Mouse (Mus musculus): ENCODE results near the gene Sox8. TPM values are rescaled to one million over a fixed set of nuclear protein-coding genes. Genes with fewer than 3 reads are reported as not detected.

Gene Sox8
- polyA plus RNA-seq, 1 experiment from 2014 or later = 1.4 TPM

DNA sequence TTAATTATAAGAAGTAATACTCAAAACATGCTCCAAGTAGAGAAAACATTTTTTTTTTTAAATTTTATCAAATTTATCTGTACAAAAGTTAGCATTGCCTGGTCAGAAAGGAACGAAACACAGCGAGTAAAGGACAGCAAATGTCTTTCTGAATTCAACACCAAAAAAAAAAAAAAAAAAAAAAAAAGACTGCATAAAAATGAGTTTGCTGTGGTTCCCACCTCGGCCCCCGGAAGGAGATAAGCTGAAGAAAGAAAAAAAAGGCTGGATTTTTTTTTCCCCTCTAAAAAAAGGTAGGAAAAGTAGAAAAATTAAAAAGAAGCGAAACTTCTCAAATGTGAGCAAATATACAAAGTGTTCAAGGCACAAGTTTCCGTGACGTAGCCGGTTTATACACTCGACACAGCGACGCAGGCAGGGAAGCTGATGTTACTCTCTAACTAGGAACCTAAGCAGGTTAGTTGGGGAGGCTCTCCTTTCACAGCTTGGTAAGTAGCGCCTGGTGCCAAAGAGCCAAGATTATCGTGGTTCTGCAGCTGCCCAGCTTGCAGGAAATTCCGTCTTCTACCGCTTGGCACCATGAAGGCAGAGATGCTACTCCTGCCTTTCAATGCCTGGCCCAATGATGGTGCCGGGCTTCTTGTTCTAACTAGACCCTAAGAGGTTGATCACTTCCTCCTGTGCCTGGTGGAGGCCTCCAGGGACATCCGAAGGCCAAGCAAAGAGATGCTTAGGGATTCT lies 4.5 kb downstream of the Sox8 start:
- H3K36me3 ChIP-seq (ENCODE audit: control insufficient read depth, insufficient read depth, low read length) = no peaks in the 10 kb centered on the region
- no peak for TF ChIP-seq CTCF (IDR thresholded peaks at IDR 0.05; ENCODE audit: low read depth)
- no peak for TF ChIP-seq EP300 (optimal IDR thresholded peaks at IDR 0.05)
- H3K4me3 ChIP-seq (ENCODE audit: low read depth, low read length) = no peak overlapping the region
- no peak for DNase-seq (ENCODE audit: low spot score)
- no peak overlapping the region for H3K27ac ChIP-seq (replicated peaks)
- H3K4me2 ChIP-seq (replicated peaks; ENCODE audit: low read depth) = no peak overlapping the region
- no peaks in the 10 kb centered on the region for H3K9me3 ChIP-seq (ENCODE audit: control insufficient read depth, low read length)
- no peak overlapping the region for H3K9ac ChIP-seq (ENCODE audit: low read length)
- ATAC-seq (ENCODE audit: low FRiP score, low TSS enrichment) = no peak
- 0 out of 2 replicates have a peak, but pooled peaks cover 3% of the 10 kb centered on the region for H3K4me1 ChIP-seq (replicated peaks; ENCODE audit: control insufficient read depth, insufficient read depth)
- WGBS = 76% methylated on average over 17 of the region's 17 CpGs
- H3K27me3 ChIP-seq (ENCODE audit: control insufficient read depth, insufficient read depth, low read length) = peaks cover 3% of the 10 kb centered on the region; the same call in 1 of the 2 replicates

DNA sequence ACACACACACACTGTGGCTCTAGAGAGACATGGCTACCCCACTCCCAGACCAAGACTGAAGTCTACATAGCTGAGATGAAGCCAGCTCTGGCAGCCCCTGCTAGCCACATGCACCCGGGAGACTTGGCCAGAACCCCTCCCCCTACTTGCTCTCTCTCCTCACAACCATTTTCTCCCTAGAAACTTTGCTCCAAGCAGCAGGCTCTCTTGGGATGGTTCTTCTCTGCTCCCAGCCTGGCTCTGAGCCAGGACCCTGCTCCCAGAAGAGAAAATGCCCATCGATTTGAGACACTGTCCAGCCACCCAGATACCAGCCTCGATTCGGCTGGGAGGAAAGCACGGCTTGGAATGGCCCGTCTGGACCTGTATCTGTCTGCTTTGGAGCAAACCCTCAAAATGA lies 5.2 kb downstream of the Sox8 start:
- H3K4me1 ChIP-seq (replicated peaks; ENCODE audit: control insufficient read depth, insufficient read depth) = 0 out of 2 replicates have a peak, but pooled peaks cover 1% of the 10 kb centered on the region
- 27% methylated on average over 6 of the region's 6 CpGs for WGBS
- H3K9me3 ChIP-seq (ENCODE audit: control insufficient read depth, low read length) = no peaks in the 10 kb centered on the region
- no peaks in the 10 kb centered on the region; the same call in 1 of the 2 replicates for H3K27me3 ChIP-seq (ENCODE audit: control insufficient read depth, insufficient read depth, low read length)
- H3K36me3 ChIP-seq (ENCODE audit: control insufficient read depth, insufficient read depth, low read length) = no peaks in the 10 kb centered on the region
- H3K4me2 ChIP-seq (replicated peaks; ENCODE audit: low read depth) = no peak overlapping the region
- H3K9ac ChIP-seq (ENCODE audit: low read length) = no peak overlapping the region
- TF ChIP-seq CTCF (IDR thresholded peaks at IDR 0.05; ENCODE audit: low read depth) = no peak
- no peak for TF ChIP-seq EP300 (optimal IDR thresholded peaks at IDR 0.05)
- DNase-seq (ENCODE audit: low spot score) (no peak), ATAC-seq (ENCODE audit: low FRiP score, low TSS enrichment) (peak; percentile 31; the same call in 1 of the 2 replicates)
- no peak overlapping the region; the same call in 1 of the 2 replicates for H3K27ac ChIP-seq (replicated peaks)
- H3K4me3 ChIP-seq (ENCODE audit: low read depth, low read length) = no peak overlapping the region

DNA sequence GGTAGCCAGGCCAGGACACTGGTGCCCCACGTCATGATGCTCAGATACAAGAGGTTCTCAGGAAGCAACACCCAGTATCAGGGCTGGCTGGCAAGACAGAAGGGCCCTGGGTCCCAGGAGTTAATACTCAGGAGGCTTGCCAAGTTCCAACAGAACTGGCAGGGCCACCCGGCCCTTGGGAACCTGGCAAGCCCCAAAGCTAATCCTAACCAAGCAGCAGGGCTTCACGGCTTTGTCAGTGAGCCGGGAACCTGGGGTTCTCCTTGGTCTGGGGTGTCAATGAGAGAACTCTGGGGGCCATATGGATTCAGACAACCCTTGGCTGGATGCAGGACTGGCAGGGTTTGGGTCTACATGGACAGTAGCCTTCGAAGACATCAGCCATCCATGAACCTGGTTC lies 6.0 kb downstream of the Sox8 start:
- no peak for DNase-seq (ENCODE audit: low spot score)
- no peak for TF ChIP-seq EP300 (optimal IDR thresholded peaks at IDR 0.05)
- no peak for TF ChIP-seq CTCF (IDR thresholded peaks at IDR 0.05; ENCODE audit: low read depth)

DNA sequence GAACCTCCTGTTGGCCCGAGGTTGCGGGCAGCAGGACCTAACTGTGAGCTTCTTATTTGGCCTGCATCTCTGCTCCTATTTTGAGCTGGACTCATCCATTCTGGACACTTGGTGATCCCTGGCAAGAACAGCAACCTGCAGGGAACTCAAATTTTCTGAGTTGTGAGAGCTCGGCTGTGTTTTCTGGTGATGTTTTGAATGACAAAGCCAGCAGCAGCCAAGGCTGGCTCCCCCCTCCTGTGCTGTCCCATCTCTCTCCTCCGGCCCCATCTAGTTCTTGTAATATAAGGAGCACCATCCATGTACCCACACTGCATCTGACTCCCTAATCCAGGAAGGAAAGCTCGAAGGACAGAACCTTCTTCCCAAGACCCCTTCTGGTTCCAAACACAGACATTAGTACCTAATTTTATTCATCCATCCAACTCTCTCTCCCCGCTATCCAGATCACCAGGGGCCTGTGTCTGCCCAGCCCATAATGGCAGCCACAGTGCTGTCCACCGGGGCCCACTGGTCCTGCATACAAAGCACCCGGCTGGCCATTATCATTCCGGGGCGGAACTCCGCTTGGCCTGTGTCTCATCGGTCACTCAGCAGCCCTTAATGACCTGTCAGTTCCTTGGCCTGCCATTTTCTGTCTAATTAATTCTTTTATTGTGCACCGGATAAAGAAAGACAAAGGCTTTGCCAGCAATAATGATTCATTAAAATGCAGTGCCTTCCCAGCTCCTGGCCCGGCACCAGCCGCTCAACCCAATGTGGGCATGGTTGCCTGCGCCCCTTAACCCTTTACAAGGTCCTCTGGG lies 9.1 kb downstream of the Sox8 start:
- Histone ChIP-seq H3K9ac (ENCODE audit: low read length) (no peak overlapping the region), H3K4me2 (replicated peaks; ENCODE audit: low read depth) (no peak overlapping the region), H3K27me3 (ENCODE audit: control insufficient read depth, insufficient read depth, low read length) (no peaks in the 10 kb centered on the region; the same call in 1 of the 2 replicates), H3K4me1 (replicated peaks; ENCODE audit: control insufficient read depth, insufficient read depth) (no peaks in the 10 kb centered on the region), H3K4me3 (ENCODE audit: low read depth, low read length) (no peak overlapping the region), H3K27ac (replicated peaks) (no peak overlapping the region), H3K9me3 (ENCODE audit: control insufficient read depth, low read length) (no peaks in the 10 kb centered on the region), H3K36me3 (ENCODE audit: control insufficient read depth, insufficient read depth, low read length) (no peaks in the 10 kb centered on the region)
- DNase-seq (ENCODE audit: low spot score) = no peak
- 80% methylated on average over 16 of the region's 16 CpGs for WGBS
- no peak for ATAC-seq (ENCODE audit: low FRiP score, low TSS enrichment)
- TF ChIP-seq EP300 (optimal IDR thresholded peaks at IDR 0.05) = no peak
- TF ChIP-seq CTCF (IDR thresholded peaks at IDR 0.05; ENCODE audit: low read depth) = no peak

More for the DNA sequence above, 6.0 kb downstream of the Sox8 start:
- Histone ChIP-seq H3K4me1 (replicated peaks; ENCODE audit: control insufficient read depth, insufficient read depth) (no peaks in the 10 kb centered on the region), H3K9me3 (ENCODE audit: control insufficient read depth, low read length) (no peaks in the 10 kb centered on the region), H3K27ac (replicated peaks) (no peak overlapping the region), H3K4me2 (replicated peaks; ENCODE audit: low read depth) (no peak overlapping the region), H3K4me3 (ENCODE audit: low read depth, low read length) (no peak overlapping the region), H3K9ac (ENCODE audit: low read length) (no peak overlapping the region), H3K36me3 (ENCODE audit: control insufficient read depth, insufficient read depth, low read length) (no peaks in the 10 kb centered on the region), H3K27me3 (ENCODE audit: control insufficient read depth, insufficient read depth, low read length) (no peaks in the 10 kb centered on the region; the same call in 1 of the 2 replicates)
- WGBS = 67% methylated on average over 5 of the region's 5 CpGs
- ATAC-seq (ENCODE audit: low FRiP score, low TSS enrichment) = no peak

DNA sequence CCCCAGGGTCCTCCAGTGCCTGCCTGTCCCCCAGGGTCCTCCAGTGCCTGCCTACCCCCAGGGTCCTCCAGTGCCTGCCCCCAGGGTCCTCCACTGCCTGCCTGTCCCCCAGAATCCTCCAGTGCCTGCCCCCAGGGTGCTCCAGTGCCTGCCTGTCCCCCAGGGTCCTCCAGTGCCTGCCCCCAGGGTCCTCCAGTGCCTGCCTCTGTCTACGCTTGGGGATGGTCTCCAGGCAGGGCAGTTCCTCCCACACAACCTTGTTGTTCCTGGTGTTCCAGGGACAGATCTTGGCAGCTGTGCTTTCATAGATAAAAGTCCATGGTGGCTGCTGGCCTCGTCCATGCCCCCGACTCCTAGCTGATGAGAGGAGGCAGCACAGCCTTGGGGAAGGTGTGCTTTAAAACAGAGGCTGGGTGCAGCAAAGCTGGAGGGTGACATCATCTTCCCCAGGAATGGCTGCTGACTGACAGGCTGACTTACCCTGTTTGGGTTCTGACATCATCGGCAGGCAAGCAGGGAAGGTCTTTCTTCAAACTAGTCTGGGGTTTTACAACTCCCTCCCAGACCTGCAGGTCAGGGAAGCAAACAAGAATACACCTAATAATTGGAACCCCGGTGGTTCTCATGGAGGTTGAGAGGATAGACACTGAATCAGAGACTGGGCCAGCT lies 9.8 kb downstream of the Sox8 start:
- ATAC-seq (ENCODE audit: low FRiP score, low TSS enrichment) (no peak), DNase-seq (ENCODE audit: low spot score) (no peak)
- Histone ChIP-seq H3K36me3 (ENCODE audit: control insufficient read depth, insufficient read depth, low read length) (no peaks in the 10 kb centered on the region), H3K27ac (replicated peaks) (no peak overlapping the region), H3K27me3 (ENCODE audit: control insufficient read depth, insufficient read depth, low read length) (no peaks in the 10 kb centered on the region; the same call in 1 of the 2 replicates), H3K4me2 (replicated peaks; ENCODE audit: low read depth) (no peak overlapping the region), H3K4me1 (replicated peaks; ENCODE audit: control insufficient read depth, insufficient read depth) (no peaks in the 10 kb centered on the region), H3K4me3 (ENCODE audit: low read depth, low read length) (no peak overlapping the region), H3K9me3 (ENCODE audit: control insufficient read depth, low read length) (no peaks in the 10 kb centered on the region), H3K9ac (ENCODE audit: low read length) (no peak overlapping the region)
- no peak for TF ChIP-seq EP300 (optimal IDR thresholded peaks at IDR 0.05)
- TF ChIP-seq CTCF (IDR thresholded peaks at IDR 0.05; ENCODE audit: low read depth) = no peak
- 42% methylated on average over 5 of the region's 5 CpGs for WGBS

All from stomach, postnatal 0 days (tissue).